Mouse (Mus musculus) adrenal gland, postnatal 14 days (tissue): Measurements from ENCODE around the gene Tmtc2. TPM values are rescaled to one million over a fixed set of nuclear protein-coding genes. Genes with fewer than 3 reads are reported as not detected.
A peak's percentile ranks its signal among the peaks of the same experiment; 100 is the strongest.

ENCODE experiments used
- DNase-seq: peaks from one replicate; pipeline ENCODE4 v3.0.0; 2021; ENCODE audit warnings: mixed read lengths
- total RNA-seq: library from RNA; stranded (reverse); gene quantifications from 2 replicates; pipeline ENCODE4 v1.2.3, GENCODE M21; 2021

The Tmtc2 gene
- total RNA-seq, 1 experiment from 2014 or later, result 9.1 TPM

DNA sequence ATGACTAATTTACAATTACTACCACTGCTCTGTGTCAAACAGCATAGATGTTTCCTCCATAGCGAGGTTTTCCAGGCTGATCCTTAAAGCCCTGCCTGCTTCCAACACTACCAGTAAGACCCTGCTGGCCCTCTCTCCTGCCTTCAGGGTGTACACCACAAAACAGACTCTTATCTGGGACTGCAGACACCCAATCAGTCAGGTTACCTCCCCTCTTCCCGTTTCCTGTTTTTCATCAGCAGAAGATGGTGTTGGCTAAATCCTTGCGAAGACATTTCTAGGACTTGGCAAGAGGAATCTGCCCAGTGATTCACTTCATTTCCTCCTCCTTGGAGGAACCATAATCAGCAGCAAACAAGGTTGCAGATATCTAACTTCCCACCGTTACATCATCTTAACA, 73.8 kb downstream of the Tmtc2 start:
- no peak for DNase-seq

- DNase-seq, result no peak
These were observed 79.0 kb downstream of the Tmtc2 start for GRCm38 (mm10) chr10:105495248-105495647.

- no peak for DNase-seq
These were observed 81.8 kb downstream of the Tmtc2 start for GRCm38 (mm10) chr10:105492485-105492884.

- DNase-seq, result no peak
These were observed 83.5 kb downstream of the Tmtc2 start for GRCm38 (mm10) chr10:105490748-105491147.

DNA sequence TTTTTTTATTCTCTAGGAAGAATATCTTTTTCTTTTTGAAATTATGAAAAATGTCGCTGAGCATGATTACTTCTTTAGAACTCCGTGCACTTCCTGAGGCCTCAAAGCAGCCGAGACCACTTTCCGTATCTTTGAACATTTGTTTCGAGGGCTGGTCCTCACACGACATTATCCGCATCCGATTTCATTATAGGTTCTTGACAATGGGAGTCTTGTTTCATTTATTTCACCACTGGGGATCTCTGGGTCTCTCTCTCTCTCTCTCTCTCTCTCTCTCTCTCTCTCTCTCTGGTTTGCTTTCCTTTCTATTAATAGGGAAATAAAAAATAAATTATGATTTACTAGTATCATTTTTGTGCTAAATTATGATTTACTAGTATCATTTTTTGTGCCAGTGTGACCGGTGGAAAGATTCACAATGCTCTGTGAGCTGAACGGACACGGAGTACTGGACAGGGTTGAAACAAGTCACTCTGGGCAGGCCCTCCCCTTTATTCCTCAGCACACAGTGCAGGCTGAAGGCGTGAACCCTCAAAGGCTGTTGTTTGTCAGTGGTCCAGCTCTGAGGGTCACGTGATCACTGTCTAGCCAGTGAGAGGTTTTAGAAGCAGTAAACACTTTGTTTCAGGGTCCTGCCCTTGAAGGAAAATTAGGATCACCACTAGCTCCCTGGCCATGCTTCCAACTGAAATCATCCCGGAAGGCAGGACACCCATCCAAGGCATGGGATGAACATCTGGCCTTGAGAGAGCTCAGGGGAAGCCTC, 84.1 kb downstream of the Tmtc2 start:
- DNase-seq, result peak; percentile 36

DNA sequence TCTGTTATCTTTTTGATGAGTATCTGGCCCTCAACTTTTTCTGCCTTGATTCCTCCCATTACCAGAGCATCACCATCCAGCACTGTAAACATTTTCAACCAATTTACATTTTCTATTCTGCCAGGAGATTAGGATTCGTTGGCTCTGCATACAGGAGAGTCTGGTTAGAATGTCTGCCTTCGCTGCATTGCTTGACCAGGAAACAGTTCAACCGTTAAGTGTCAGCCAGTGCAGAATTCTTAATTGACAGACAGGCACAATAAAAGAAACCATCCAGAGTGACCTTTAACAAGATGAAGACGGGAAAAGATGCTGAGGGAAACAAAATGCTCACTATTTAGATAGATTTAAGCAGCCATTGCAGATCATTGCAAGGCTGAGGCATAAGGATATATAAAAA, 87.3 kb downstream of the Tmtc2 start:
- DNase-seq, result no peak

GRCm38 (mm10) chr10:105484355-105485094, 89.7 kb downstream of the Tmtc2 start:
- DNase-seq, result no peak

GRCm38 (mm10) chr10:105479771-105480170, 94.5 kb downstream of the Tmtc2 start:
- no peak for DNase-seq

- DNase-seq, result no peak
These were observed 96.5 kb downstream of the Tmtc2 start for GRCm38 (mm10) chr10:105477623-105478238.

- no peak for DNase-seq
These were observed 100.0 kb downstream of the Tmtc2 start for GRCm38 (mm10) chr10:105474162-105474830.

DNA sequence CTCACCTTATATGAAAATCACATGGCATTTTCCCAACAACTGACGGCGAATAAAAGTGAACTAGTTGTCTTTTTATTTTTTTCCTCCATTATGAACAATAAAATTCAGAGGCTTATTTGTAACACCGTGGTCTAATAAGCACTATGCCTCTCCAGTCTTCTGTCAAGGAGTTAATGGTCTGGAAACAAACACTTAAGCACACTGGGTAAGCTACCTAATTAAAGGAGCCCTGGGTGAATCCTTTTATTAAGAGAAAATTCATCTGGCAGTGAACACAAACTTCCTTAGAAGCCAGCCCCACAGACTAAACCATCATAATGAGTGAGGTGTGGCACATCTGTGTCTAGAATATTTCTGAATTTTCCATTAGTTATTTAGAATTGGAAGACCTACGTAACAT, 109.9 kb downstream of the Tmtc2 start:
- no peak for DNase-seq

DNA sequence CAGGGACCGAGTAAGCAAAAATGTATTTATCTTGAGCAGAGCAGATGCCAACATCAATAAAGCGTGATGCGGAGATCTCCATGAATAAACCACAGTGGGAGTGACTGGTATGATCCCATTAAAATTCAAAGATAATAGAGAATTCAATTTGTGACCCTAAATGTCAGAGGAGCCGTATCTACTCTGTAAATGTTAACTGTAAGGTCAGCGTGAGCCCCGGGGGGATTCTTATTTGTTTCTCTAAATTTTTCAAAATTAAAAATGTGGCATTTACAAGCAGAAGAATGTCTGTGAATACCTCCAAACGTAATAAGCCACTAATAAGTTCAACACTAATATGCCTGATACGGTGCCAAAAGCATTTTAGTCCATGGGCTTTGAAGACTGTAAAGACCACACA, 120.8 kb downstream of the Tmtc2 start:
- no peak for DNase-seq

DNA sequence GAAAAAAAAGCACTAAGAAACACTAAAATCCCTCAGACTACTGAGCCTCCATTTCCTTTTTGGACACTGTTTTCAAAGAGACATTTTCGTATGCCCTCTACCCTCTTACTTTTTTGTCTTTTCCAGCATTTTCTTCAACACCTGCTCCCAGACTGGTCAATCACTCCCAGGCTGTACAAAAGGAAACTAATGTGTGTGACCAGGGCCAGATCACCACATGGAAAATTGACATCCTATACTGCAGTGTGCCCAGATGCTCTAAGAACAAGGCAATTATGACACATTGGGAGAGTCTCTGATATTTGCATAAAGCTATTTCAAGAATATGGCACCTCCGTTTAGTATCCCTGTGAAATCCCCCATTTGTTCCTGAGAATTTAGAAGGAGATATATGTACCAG, 127.1 kb downstream of the Tmtc2 start:
- DNase-seq, result no peak

GRCm38 (mm10) chr10:105444309-105444708, 129.9 kb downstream of the Tmtc2 start:
- no peak for DNase-seq

DNA sequence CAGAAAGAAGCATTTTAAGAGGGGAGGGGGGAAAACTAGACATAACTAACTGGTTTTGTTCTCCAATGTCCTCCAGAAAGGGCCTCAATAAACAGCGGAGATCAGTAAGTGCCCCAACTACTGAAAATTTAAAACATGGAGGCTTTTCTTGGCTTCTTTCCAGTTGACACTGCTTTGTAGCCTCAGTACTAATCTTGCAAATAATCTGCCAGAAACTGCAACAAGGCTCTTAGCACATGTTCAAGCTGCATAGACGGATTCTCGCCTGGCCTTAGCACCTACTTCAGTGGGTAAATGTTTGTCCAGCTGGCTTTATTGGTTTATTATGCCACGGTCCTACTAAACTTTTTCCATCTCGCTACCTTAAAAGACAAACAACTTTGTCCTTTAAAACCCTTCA, 139.4 kb downstream of the Tmtc2 start:
- no peak for DNase-seq

DNA sequence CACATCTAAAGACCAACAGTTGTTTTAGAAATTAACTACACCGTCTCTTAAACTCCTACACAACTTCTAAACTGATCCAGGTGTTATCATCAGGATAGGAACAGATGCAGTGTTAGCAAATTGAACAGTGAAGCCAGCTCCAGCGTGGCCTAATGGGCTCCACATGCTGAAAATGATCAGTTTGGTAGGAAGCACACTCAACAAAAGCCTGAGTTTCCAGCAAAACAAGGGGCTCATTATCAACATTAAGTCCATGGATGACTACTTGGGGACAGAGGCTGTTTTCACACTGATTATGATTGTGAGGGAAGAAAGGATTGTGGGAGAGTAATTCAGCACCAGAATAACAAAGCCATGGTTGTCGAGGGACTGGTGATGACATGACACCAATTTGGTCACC, 143.4 kb downstream of the Tmtc2 start:
- no peak for DNase-seq

DNA sequence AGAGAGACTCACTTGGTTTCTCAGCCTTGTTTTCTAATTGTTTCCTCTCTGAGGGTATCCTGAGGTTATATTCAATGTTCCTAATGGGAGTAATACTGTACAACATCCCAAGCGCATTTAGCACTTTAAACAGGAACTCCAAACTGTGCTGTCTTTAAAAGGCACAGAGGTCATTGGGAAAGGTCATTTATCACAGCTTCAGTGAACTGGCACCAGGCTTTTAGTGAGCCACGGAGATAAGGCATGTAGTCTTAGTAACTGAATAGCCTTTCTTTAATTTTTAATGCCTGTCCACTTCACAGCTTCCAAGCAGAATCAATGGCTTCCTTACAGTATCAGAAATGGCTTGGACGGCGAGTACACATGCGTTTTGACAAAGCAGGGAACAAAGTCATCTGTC, 144.0 kb downstream of the Tmtc2 start:
- DNase-seq, result no peak

- DNase-seq, result no peak
These were observed 146.2 kb downstream of the Tmtc2 start for GRCm38 (mm10) chr10:105428080-105428479.

DNA sequence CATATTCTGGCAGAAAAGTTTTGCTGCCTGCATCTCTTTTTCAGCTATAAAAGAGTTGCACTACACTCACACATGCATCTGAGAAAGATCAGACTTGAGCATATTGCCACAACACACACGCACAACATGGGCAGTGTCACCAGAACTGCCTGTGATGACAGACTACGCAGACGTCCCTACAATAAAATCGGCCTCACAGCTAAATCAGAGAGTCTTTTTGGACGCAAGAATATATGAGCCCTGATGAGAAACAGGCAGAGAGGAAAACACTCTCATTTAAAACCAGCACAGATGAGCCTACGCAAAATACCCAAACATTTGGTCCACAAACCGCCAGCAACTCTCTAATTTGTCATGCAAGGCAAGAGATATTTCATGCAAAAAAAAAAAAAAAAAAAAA, 146.6 kb downstream of the Tmtc2 start:
- DNase-seq, result no peak

GRCm38 (mm10) chr10:105425052-105425451, 149.2 kb downstream of the Tmtc2 start:
- DNase-seq, result no peak

- DNase-seq, result no peak
These were observed 151.1 kb downstream of the Tmtc2 start for GRCm38 (mm10) chr10:105423187-105423586.

DNA sequence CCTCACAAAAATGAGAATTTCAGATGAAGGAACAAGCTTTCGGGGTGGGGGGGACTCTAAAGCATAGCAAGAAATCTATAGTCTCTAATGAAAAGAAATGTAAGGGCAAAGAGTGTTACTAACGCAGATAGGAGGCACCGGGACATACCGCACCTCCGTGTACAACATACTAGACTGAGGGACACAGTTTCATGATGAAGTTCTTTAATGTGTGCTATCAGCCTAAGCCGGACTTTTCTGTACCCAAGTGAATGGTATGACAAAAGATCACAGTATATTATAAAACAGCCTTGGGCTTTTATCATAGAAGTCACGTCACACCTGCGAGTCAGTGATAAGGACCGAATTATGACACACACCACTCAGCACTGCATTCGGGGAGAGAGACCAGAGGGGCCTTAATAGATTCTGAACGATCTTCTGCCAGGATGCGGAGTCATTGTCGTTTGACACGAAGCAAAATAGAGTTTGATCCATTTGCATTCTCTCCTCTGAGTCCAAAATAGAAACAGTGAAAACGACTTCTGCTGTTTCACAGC, 156.3 kb downstream of the Tmtc2 start:
- DNase-seq, result no peak

GRCm38 (mm10) chr10:105416601-105417000, 157.7 kb downstream of the Tmtc2 start:
- no peak for DNase-seq
